Comparison of ENCODE assay signal across 7 mouse cellular contexts in genomic region chr6:29170952-29171388, GRCm38 (mm10). TPM values are rescaled to one million over a fixed set of nuclear protein-coding genes. Genes with fewer than 3 reads are reported as not detected.
A peak's percentile ranks its signal among the peaks of the same experiment; 100 is the strongest.
DNase-seq lines count a peak whose midpoint lies in the region; ATAC-seq lines count a peak whose summit lies in the region.

No protein-coding gene starts in this region.

- peaks cover 50% of the 10 kb centered on the region for H3K27me3 ChIP-seq in intestine, embryonic 16.5 days (replicated peaks; ENCODE audit: control insufficient read depth, insufficient read depth, low read length)
- H3K27me3 ChIP-seq in midbrain, embryonic 11.5 days (ENCODE audit: control insufficient read depth, insufficient read depth, low read length): peaks cover 56% of the 10 kb centered on the region

- no peaks in the 10 kb centered on the region for H3K9me3 ChIP-seq in intestine, embryonic 16.5 days (ENCODE audit: control insufficient read depth, low read length)
- no peaks in the 10 kb centered on the region for H3K9me3 ChIP-seq in midbrain, embryonic 11.5 days (ENCODE audit: control insufficient read depth, low read length)

- WGBS in intestine, embryonic 16.5 days: under 1% methylated on average over 40 of the region's 40 CpGs
- WGBS in midbrain, embryonic 11.5 days: under 1% methylated on average over 40 of the region's 40 CpGs

- no peaks in the 10 kb centered on the region for H3K36me3 ChIP-seq in intestine, embryonic 16.5 days (ENCODE audit: control insufficient read depth, insufficient read depth, low read length)
- H3K36me3 ChIP-seq in midbrain, embryonic 11.5 days (ENCODE audit: control insufficient read depth, insufficient read depth, low read length): no peaks in the 10 kb centered on the region

- H3K4me2 ChIP-seq in intestine, embryonic 16.5 days (ENCODE audit: low read depth, low read length): peak overlapping the region; percentile 100
- H3K4me2 ChIP-seq in midbrain, embryonic 11.5 days: peak overlapping the region; percentile 97

- intact Hi-C loops in left cerebral cortex, postnatal 4 days (cut with DNase I): loop anchor here (2.0 to 10.0 kb wide), 2 partner anchors 28 to 104 kb away; partner anchors contain the start of genes Fam71f2 and Hilpda

- peaks cover 12% of the 10 kb centered on the region for H3K4me1 ChIP-seq in intestine, embryonic 16.5 days (ENCODE audit: control insufficient read depth, insufficient read depth, low read length)
- peaks cover 20% of the 10 kb centered on the region for H3K4me1 ChIP-seq in midbrain, embryonic 11.5 days (ENCODE audit: control insufficient read depth, insufficient read depth, low read length)

- ATAC-seq in granulocyte monocyte progenitor cell, adult 5-6 weeks (replicated peaks; ENCODE audit: poor library complexity, severe bottlenecking): peak; percentile 67
- ATAC-seq in intestine, embryonic 16.5 days: peak; percentile 86
- peak; percentile 89 for ATAC-seq in midbrain, embryonic 11.5 days (ENCODE audit: low FRiP score)

- peak overlapping the region; percentile 63 for H3K4me3 ChIP-seq in intestine, embryonic 16.5 days (ENCODE audit: low read length)
- peak overlapping the region; percentile 48 for H3K4me3 ChIP-seq in midbrain, embryonic 11.5 days (ENCODE audit: low read depth, low read length)

- peak; percentile 88 for DNase-seq in adrenal gland, postnatal 10 days
- peak; percentile 83 for DNase-seq in embryo, embryonic 11.5 days (ENCODE audit: low read depth, low spot score)
- DNase-seq in left cerebral cortex, postnatal 4 days: peak; percentile 84
- DNase-seq in midbrain, embryonic 11.5 days (ENCODE audit: low spot score, missing footprints): peak; percentile 99
- peak; percentile 43 for DNase-seq in skeletal muscle tissue, adult 2 months (ENCODE audit: low read depth, low spot score)

- no peak overlapping the region for H3K27ac ChIP-seq in intestine, embryonic 16.5 days (ENCODE audit: low read length)
- no peak overlapping the region for H3K27ac ChIP-seq in midbrain, embryonic 11.5 days (ENCODE audit: low read depth, low read length)

- peak overlapping the region; percentile 69 for H3K9ac ChIP-seq in intestine, embryonic 16.5 days (ENCODE audit: low read depth, low read length)
- peak overlapping the region; percentile 72 for H3K9ac ChIP-seq in midbrain, embryonic 11.5 days (ENCODE audit: low read length)

RNA-seq across cellular contexts. Expression of gene Rbm28, which starts 6.2 kb away (rescaled TPM):
- 10 to 100 TPM; 21.4 to 29.1 TPM for total RNA-seq in adrenal gland, postnatal 10 days (2021)
- 47.7 and 84.2 TPM in 2 replicates for total RNA-seq in granulocyte monocyte progenitor cell, adult 5-6 weeks (2014; fragmentation: Nextera tagmentation)
- 58.5 and 59.9 TPM in 2 replicates for total RNA-seq in granulocyte monocyte progenitor cell, adult 5-6 weeks (2017)
- polyA plus RNA-seq in intestine, embryonic 16.5 days (2015; fragmentation: Nextera tagmentation; extraction: Ambion mirVana): 23.5 and 25.5 TPM in 2 replicates
- total RNA-seq in left cerebral cortex, postnatal 4 days (2021): 10 to 100 TPM; 44.5 to 51.7 TPM
- 60.5 and 64.4 TPM in 2 replicates for polyA plus RNA-seq in midbrain, embryonic 11.5 days (2014; fragmentation: Nextera tagmentation; extraction: Ambion mirVana)

RNA-seq across cellular contexts. Expression of gene Prrt4, which starts 8.4 kb away (rescaled TPM):
- total RNA-seq in adrenal gland, postnatal 10 days (2021): 1 to 10 TPM; 4.2 to 5.6 TPM
- total RNA-seq in granulocyte monocyte progenitor cell, adult 5-6 weeks (2014; fragmentation: Nextera tagmentation): not detected in 2 replicates
- total RNA-seq in granulocyte monocyte progenitor cell, adult 5-6 weeks (2017): not detected in 2 replicates
- 0.23 and 0.27 TPM in 2 replicates for polyA plus RNA-seq in intestine, embryonic 16.5 days (2015; fragmentation: Nextera tagmentation; extraction: Ambion mirVana)
- total RNA-seq in left cerebral cortex, postnatal 4 days (2021): 10 to 100 TPM; 15.1 to 19.1 TPM
- polyA plus RNA-seq in midbrain, embryonic 11.5 days (2014; fragmentation: Nextera tagmentation; extraction: Ambion mirVana): 0.53 and 0.58 TPM in 2 replicates

RNA-seq across cellular contexts. Expression of gene Impdh1, which starts 45.2 kb away (rescaled TPM):
- 100 to 1,000 TPM; 351 to 403 TPM for total RNA-seq in adrenal gland, postnatal 10 days (2021)
- 109 and 124 TPM in 2 replicates for total RNA-seq in granulocyte monocyte progenitor cell, adult 5-6 weeks (2014; fragmentation: Nextera tagmentation)
- total RNA-seq in granulocyte monocyte progenitor cell, adult 5-6 weeks (2017): 110 and 120 TPM in 2 replicates
- polyA plus RNA-seq in intestine, embryonic 16.5 days (2015; fragmentation: Nextera tagmentation; extraction: Ambion mirVana): 39.7 and 40.1 TPM in 2 replicates
- total RNA-seq in left cerebral cortex, postnatal 4 days (2021): 10 to 100 TPM; 92.7 to 96.6 TPM
- 36.9 and 42.0 TPM in 2 replicates for polyA plus RNA-seq in midbrain, embryonic 11.5 days (2014; fragmentation: Nextera tagmentation; extraction: Ambion mirVana)

Comparison
In these comparisons a context has a peak if more than half of its experiments do, and no peak if none do; other contexts are left out.
1. DNase-seq: peak in every context shown above with its lines; median percentile 99 in midbrain, embryonic 11.5 days; 88 in adrenal gland, postnatal 10 days; 84 in left cerebral cortex, postnatal 4 days; 83 in embryo, embryonic 11.5 days; 43 in skeletal muscle tissue, adult 2 months.
2. RNA of gene Prrt4, which starts 8.4 kb away (total RNA-seq): 15.1 to 19.1 TPM in left cerebral cortex, postnatal 4 days and 4.2 to 5.6 TPM in adrenal gland, postnatal 10 days; not detected in granulocyte monocyte progenitor cell, adult 5-6 weeks; every median in the first group is over 4 times any median in the second.
3. Peak in every context shown above with its lines, with median percentiles within 50 percentile points of each other: ATAC-seq.